Mouse (Mus musculus): ENCODE results near the gene Slc47a2.

The Slc47a2 gene

DNA sequence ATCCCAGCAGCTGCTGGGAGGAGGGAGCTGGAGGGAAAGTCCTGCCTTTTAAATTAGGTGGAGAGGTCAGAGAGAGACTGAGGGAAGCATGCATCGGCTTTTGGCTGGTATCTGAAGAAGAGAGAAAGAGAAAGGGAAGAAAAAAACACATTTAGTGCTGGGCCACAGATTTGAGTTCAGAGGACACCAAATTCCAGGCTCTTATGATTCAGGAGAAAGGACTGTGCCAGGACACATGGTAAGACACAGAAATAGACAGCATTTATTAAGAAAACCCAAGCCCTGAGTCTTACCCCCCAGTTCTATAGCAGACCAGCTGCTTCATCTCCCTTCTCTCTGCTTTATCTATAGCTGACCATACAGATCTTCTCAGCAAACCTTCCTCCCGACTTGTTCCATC, 64.7 kb downstream of the Slc47a2 start:
- no peak for DNase-seq

DNA sequence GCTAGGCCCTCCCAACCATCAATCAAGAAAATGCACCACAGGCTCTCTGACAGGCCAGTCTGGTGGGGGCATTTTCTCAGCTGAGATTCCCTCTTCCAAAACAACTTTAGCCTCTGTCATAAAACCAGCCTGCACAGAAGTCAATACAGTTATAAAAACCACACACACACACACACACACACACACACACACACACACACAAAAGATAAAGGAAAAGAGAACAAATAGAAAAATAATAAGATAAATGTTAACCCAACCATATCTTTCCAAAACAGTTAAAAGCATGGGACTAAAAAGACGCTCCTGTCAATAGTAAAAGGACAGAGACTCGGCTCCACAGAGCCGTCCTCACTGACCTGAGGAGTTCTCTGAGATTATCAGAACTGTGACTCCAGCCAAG, 66.2 kb downstream of the Slc47a2 start:
- no peak for DNase-seq

DNA sequence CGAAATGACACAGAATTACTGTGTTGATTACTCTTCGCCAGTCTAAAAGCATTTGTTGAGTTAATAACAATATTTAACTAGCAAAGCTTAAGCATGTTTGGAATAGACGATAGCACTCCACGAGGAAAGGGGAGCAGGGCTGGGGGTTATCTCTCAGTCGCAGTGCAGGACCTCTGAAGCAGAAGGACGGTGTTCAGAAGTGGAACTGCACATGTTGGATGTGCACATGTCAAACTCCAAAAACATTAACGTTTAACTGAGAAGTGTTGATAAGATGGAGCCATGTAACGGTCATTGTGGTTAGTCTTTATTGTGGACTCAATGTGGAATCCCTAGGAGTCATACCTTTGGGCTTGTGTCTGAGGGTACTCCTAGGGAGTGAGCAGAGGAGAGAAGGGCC, 67.6 kb downstream of the Slc47a2 start:
- no peak for DNase-seq

DNA sequence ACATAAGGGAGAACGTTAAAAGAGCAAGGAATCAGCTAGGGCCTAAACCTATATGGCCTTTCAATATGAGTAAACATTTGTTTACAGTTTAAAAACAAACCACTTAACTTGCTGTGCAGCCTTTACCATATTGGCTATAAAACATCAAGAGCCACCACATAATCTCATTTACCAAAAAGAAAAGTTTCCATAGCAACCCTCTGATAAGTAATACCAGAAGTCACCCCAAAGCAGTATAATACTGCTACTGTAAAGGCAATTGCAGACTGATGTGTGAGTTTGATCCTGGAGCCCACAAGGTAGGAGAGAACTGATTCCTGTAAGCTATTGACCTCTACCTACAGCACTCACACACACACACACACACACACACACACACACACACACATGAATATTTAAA, 68.2 kb downstream of the Slc47a2 start:
- DNase-seq = no peak

DNA sequence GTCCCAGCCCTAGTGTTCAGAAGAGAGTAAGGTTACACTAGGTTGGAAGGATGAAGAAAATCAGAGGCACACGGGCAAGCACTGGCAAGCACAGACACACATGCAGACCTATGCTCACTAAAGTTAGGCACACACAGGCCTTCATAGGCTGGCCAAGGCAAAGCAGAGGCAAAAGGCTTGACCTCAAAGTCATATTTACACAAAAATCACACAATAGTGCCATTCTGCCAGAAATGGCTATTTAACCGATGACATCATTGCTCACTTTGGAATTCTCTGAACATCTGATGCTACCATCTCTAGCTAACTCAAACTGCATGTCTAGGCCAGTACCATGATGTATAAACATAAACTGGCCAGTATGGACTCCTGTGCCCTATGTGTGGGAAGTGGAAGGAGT, 68.7 kb downstream of the Slc47a2 start:
- no peak for DNase-seq

DNA sequence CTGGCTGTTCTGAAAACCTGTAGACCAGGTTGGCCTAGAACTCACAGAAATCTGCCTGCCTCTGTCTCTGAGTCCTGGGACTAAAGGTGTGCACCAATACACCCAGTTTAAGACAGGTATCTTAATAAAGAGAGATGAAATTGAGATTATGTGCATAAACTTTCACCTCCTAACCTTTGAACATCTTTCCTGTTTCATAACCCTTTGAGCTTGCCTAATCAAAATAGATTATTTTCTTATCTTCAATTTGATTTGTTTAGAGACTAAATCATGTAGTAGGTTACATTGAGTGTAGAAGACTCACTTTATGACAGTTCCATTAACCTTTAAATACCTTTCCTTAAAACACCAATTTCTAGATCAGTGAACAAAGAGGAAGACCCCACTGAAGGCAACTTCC, 71.0 kb downstream of the Slc47a2 start:
- DNase-seq = no peak

DNA sequence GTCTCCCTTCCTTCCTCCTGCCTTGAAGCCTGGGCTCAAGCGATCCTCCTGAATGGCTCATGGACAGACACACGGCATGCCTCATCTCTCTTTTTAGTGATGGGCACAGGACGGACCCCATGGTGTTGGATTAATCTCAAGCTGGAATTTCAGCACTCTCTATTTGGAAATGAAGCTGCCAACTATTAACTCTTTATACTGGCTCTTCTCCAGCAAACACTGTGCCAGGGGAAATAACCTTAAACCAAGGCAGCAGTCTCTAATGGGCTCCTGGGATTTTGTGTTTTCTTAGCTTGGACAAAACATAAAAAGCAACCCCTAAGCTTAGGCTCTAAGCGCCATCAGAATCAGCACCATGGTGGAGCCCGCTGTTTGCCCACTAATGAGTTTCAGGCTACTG, 72.3 kb downstream of the Slc47a2 start:
- DNase-seq = no peak

DNA sequence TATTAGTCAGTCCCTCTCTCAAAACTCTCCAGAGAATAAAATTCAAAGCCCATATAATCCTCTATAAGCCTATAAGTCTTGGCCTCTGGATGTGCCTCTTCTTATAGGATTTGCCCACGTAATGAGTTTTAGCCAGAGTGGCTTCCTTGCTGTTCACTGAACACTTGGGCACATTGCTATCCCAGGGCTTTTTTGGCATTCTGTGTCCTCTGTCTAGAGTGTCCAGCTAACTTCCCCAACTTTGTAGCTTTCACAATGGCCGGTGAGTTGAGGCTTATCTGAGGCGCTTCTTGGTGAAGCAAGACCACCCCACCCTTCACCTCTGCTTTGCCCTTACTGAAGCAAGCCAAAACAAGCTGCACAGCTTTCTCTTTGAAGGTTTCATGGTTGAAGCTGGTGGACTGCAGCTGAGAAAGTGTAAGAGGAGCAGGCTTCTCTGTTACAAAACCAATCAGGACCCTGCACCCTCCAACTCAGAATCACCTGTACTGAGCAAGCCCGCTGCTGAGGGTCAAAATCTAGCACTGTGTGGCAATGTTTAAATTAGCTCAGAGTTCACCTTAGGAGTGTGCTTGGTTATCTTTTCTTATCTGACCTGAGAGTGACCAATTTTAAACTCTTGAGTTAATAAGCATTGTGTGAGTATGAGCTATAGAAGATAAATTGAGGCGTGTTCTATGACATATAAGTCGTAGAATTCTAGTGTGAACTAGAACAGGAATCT, 73.9 kb downstream of the Slc47a2 start:
- DNase-seq = no peak

DNA sequence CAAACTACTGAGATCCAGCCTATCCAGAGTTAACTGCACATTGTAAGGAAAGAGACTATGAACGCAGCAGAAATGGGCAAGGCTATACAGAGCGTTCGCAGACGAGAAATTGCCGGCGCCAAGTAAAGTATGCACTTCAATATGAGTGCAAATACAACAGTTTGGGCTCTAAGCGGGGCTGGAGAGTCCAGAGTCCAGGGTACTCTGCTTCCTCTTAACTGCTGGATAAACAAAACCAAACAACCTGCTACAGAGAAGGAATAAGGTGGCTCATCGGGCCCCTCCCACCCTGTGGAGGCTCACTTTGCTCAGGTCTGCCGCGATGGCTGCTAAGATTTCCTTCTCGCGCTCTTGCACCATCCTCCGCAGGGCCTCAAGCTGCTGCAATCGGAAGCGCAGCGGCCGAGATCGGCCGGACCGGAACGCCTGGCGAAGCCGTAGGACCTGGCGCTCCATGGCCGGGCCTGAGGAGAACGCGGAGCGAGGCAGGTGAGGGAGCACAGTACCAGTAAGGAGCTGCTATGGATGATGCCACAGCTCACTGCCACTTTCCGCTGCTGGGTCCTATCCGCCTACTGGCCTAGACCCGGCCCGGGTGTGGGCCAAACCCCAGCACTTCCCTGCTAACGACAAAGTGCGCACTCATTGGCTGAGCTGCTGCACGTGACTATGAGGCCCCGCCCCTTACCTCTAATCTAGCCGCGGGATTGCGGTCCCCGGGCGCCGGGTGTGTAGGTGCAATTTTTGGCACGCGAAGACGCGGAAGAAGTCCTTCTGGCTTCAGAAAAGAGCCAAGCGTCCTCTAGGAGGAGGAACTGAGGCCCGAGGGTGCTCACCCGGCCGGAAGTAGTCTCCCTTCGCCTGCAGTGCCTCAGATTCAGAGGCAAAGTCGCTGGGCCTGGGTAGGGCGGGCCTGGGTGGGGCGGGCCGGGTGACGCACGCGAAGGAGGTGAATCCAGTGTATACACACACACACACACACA, 75.8 kb downstream of the Slc47a2 start, which contains the start of gene Aldh3a2:
Gene Aldh3a2 (minus strand): TSS at position 914 of the 983 bp plus-strand sequence.
- peak; percentile 95 for DNase-seq

DNA sequence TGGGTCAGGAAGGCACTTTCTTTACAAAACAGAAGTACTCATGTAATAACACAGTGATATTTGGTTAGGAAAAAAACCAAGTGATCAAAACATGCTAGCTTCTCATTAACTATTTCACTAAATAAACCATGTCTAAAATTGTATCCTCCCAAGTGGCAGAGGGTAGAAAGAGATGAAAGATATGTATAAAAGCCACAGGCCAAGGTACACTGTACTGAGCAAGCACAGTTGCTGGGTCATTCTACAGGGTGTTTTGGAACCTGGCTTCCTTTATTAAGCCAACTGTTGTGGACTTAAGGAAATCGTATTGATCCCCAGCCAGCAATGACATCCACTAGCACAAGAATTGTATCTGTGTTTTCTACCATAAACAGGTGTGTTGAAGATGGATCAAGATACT, 78.8 kb downstream of the Slc47a2 start:
- no peak for DNase-seq

DNA sequence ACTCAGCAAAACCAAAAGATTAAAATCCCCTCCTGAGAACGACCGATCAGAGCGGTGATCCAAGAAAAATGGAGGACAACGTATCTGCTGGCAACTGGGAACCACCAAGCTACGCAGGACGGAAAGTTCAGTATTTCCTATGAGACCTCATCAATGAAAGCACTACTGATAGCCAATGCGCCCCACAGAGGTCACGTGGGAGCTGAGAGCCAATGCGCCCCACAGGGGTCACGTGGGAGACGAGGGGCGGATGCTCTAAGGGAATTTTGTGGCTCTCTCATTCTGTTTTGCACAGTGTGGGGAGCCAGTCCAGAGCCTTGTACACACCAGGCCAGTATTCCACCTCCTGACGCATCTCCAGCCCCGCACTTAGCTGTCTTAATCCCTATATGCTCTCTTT, 80.1 kb downstream of the Slc47a2 start:
- no peak for DNase-seq

DNA sequence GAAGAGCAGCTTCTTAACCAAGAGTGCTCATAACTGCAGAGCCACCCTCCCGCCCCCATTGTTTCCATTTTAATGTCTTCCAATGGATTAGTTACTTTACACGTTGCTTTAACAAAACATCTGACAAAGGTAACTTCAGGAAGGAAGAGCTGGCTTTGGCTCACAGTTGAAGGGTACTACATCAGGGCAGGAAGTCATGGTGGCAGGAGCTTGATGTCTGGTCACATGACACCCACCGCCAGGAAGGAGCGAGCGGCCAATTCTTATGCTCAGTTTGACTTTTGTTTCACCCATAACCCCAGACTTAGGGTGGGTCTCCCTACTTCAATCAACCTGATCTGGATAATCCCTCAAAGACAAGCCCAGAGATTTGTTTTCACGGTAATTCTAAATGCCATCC, 83.6 kb downstream of the Slc47a2 start:
- no peak for DNase-seq

DNA sequence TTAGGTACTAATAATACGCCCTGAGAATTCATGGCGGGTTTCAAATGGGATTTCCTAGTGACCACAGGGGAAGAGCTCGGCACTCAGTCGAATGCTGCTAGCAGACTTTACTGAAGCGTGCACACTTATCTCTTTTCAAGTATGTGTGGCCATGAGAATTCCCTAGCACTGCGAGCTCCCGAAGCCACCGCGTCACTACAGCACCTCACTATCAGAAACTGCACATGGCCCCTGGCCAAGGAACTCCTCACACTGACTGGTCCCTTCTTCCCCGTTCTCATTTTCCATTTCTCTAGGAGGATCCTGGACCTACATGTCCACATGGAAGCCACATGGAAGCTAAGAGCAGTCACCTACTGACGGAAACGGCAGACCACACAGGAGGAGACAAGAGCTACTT, 89.9 kb downstream of the Slc47a2 start:
- no peak for DNase-seq

DNA sequence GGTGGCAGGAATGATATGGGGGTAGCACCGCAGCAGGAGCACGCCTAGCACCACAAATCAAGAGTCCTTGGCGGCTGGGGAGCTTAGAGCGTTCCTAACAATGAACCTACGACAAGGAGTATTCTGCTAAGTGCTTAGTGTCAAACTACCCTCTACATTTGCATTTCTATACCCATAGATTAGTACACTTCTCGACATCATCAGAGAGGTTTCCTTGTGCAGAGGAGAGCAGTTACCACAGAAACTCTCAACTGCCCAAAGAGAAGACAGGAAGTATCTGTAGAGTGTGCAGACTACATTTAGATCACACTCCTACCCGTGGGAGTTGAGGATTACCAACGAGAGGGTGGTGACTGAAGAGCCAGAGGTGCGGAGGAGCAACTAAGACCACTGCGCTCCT, 90.9 kb downstream of the Slc47a2 start:
- no peak for DNase-seq

All from cerebellum, adult 8-10 months (tissue).